Mouse (Mus musculus): ENCODE measurements at regions not wholly inside any gene's neighbourhood (a gene's known extent, or its start where the extent isn't known, plus 50 kb on each side); places are given as distances from the start of the nearest gene placed in this dataset.

DNA sequence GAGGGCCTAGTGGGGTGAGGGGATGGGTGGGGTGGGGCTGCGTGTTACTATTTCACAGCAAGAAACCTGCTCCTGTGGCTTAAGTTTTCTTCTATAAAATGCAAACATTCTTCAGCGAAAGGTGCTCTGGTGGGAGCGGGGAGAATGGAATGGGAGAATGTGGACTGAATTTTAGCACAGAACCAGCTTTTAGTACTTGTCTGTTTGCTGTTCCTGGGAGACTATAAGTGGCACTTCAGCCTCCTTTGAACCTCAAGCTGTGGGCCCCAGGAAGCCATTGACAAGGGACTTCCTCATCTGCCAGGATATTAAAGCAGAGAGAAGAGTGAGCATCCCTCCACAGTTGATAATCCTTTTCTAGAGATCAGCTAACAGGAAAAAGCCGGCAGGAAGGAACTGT is 580.2 kb downstream of the Zfp706 start:
- no peak for DNase-seq

DNA sequence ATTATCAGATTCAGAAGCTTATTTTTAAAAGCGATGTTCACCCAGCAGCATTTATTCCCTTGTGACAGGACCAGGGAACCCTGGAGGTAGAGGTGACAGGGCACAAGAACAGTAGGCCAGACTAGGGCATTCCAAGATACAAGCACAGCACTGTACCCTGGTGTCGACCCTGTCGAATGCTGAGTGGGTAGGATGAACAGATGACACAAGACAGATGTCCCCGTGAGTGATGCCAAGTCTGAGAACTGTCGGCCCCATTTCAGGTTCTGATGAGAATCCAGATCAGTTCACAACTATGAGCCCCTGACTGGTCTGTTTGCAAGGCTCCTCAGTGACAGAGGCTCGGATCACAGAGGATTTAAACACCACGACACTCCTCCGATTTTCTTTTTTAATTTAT is 581.7 kb downstream of the Zfp706 start:
- no peak for DNase-seq

DNA sequence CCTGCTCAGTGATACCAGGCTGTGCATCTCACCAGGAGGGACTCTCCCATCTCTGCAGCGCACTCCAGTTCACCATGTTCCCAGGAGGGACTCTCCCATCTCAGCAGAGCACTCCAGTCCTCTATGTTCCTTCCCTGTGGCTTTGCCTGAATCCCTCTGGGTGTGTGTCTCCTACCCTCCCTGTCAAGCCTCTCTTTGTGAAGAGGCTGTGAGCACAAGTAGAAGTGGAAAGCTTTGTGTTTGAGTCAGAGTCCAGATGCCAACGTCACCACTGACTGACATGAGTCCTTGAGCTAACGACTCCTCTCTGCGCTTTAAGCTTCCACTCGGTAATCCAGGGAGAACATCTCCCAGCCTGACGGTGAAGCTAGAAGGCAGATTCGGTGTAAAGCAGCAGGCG is 583.5 kb downstream of the Zfp706 start:
- DNase-seq: no peak

DNA sequence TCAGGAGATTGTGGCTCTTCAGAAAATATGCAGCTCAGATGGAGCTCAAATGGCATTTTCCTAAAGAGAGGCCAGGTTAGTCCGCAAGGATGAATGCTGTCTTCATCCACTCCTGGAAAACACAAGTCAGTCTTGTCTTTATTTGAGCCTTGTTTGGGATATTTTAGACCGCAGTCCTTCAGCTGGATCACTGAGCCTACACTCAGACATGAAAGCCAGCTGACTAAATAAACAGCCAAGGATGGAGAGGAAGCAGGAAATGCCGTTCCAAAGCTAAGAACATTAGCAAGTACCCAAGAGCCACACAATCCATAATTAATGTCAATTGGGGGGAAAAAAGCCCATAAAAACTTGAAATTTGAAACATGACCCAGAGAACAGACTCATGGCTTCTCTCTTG is 584.8 kb downstream of the Zfp706 start:
- DNase-seq: no peak

DNA sequence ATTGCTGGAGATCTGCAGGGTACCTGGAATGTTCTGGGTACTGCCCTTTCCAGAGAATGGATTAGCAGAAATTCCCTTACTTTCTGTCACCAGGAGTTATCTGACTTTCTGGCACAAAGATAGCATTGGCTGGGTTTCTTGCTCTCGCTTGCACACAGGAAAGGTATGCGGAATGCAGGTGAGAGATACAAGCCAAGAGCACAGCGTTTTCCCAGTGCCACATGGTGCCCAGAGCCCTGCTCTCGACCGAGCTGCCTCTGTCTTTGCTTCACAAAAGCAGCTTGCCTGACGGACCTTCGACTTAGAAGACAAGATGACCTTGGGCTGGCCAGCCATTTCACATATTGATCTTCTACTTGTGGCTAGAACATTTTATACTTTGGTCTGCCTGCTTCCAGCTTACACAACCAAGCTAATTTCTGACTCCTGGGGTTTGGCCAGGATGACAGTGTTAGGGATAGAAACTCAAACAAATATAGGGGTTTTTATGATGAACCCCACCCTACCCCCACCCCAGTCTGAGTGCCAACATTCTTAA is 587.6 kb downstream of the Zfp706 start:
- DNase-seq: no peak

DNA sequence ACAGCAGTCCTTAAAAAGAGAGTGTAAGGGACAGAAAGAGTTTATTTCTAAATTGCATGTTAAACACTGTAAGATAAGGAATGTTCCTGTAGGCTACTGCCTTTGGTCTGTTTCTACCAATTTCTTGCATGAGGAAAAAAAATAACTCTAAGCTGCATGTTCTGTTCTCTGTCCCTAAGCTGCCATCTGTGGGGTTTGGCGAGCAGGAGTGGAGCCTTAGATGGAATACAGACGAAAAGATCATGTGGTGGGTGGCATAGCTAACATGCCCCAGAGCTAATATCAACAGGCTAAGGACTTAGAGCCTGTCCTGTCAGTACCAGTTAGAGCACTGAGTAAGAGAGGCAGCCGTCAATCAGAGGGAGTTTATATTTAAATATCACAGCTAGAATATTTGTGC is 590.1 kb downstream of the Zfp706 start:
- no peak for DNase-seq

DNA sequence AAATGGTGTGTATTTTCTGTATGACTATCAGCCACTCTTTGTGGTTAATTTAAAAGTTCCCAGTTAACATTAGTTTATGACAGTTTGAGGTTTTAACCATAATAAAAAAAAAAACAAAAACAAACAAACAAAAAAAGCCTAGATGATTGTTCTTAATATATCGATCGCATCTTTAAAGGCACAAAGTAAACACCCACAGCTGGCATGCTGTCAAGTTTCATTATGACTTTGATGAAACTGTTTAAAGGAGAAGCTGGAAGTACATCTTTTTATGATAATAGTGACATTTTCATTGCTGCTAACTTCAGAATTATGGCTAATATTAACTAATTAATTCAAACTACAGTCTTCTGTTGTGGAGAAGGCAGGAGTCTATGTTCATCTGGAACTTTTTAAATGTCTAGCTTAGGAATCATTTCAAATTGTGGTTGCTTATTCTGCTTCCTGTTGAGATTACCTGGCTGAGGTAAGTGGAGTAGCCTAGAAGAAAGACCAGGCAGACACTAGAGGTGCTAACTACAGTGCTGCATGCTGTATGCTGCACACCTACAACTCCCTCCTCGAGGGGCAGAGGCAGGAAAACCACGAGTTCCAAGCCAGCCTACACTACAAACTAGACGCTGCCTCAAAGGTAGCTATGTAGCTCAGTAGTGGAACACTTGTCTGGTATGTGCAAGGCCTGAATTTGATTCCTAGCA is 591.9 kb downstream of the Zfp706 start:
- DNase-seq: no peak

DNA sequence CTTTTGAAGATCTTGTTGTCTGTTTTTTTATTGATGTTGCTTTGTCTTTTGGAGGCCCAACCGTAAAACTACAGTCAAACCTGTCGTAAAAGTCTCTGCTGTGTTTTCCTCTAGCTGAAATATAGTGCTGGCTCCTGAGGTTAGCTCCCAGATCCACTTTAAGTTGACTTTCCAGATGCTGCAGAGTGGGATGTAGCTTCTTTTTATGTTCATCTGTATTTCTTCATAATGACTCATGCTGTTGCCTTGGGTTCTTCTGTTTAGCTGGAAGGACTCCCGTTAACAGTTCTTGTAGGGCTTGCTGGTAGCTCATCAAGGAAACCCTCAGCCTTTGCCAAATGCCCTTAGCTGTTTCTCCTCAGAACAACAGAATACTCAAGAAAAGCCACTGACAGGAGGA is 595.6 kb downstream of the Zfp706 start:
- DNase-seq: no peak

DNA sequence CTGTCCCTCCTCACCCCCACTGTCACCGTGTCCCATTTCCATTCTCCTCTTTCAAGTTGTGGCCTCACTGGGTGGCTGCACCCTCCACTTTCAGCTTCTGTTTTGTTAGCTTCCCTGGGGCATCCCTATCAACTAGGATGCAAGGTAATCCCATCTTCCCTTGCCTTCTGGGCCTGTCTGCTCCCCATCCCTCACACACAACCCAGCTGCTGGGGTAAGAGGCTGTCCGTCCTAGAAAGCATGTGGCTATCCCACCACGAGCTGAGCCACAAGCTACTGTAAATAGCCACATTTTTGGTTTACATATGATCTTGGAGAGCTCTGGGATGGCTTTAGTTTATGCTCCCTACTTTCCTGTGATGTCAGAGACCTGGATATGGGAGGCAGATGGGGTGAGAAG is 602.1 kb downstream of the Zfp706 start:
- DNase-seq: no peak

DNA sequence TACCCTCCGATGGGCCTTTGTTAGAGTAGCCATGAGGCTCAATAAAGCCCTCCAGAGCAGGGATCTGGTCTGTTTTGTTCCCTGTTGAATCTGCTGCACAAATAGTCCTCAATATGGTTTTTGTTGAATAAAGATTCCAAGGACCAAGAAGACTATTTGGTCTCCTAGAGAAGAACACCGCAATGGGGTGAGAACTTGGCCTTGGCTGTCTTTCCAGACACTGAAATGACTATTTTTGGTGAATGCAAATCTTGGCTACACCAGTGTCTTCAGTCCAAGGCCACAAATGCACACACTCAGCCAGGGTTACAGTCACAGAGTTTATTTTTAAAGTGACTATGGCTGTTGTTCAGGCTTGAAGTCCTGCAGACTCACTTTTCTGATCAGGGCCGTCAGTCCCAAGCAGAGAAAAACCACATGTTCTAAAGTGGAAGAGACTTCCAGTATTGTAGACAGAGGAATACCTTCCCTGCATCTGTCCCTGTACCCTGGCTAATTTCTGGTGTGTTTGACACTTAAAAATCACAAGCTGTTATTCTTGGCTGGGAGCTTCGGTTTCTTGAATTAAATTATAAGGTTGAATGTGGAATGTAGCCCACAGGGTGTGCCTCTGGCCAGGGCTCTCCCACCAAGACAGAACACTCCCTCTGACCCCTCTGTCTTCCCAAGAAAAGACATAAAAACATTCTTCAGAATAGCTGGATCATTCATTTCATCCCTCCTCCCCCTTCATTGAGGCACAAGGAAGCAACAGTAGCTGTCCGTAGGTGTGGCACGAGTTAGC is 604.0 kb downstream of the Zfp706 start:
- no peak for DNase-seq

DNA sequence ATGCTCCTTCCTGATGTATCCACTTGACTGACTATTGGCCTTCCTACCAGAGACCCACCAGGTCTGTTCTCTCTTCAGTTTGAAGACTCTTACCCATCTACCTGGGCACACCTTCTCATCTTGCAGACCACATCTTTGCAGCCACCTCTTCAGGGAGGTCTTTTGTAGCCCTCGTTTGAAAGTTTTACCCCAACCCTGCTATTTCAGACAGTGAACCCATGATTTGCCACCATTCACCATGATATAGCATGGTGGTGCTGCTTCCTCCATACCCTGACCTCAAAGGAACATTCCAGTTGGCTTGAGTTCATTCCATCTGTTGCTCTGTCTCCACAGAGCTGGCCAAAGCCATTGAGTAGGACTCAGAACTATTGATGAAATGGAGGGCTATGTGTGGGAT is 605.5 kb downstream of the Zfp706 start:
- no peak for DNase-seq

DNA sequence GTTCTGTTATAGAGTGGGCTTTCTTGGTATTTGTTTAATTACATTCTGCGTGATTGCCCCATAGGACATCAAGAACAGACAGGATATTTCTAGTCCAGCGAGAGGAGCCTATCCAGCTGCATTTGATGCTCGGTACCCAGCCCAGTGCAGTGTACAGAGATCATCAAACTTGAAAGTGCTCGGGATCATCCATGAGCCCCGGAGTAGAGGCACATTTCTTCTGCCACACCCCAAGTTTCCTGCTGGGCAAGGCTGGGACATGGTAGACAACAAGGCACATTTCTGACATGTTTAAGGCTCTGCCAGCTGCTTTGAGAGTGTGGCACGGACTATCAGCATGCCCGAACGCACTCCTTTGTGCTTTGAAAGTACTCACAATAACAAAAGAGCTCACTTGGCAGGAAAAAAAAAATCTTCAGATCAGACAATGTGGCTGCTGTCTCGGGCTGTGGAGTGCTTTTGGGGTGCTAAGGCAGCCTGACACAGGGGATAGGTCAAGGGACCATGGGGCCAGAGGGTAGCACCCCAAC is 607.2 kb downstream of the Zfp706 start:
- DNase-seq: no peak

DNA sequence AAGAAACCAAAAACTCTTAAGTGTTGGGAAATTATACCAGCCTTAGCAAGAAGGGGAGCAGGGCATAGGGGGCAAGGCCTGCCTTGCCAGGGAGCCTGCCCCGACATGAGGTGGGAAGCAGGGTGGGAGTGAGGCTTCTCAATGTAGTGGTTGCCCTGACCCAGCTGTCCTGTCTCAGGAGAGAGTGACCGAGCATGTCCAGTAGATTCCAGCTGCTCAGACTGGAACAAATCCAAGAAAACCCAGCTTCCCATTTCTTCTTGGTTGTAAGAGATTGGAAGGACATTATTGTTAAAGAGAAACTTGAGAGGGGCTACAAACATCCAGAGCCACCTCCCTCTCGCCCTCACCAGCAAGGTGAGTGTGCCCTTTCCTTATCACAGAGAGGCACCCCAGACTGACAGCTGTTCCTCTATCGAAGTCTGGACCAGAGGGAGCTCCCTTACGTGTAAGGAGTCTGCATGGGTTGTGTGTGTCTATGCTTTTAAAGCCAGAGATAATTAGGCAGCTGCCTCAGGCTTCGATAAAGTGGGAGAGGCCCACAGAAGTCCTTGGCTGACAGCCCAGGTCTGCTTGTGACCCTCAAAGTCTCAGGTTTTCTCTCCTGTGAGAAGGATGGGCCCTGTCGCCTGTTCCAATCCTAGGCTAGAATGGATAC is 608.1 kb downstream of the Zfp706 start:
- no peak for DNase-seq

DNA sequence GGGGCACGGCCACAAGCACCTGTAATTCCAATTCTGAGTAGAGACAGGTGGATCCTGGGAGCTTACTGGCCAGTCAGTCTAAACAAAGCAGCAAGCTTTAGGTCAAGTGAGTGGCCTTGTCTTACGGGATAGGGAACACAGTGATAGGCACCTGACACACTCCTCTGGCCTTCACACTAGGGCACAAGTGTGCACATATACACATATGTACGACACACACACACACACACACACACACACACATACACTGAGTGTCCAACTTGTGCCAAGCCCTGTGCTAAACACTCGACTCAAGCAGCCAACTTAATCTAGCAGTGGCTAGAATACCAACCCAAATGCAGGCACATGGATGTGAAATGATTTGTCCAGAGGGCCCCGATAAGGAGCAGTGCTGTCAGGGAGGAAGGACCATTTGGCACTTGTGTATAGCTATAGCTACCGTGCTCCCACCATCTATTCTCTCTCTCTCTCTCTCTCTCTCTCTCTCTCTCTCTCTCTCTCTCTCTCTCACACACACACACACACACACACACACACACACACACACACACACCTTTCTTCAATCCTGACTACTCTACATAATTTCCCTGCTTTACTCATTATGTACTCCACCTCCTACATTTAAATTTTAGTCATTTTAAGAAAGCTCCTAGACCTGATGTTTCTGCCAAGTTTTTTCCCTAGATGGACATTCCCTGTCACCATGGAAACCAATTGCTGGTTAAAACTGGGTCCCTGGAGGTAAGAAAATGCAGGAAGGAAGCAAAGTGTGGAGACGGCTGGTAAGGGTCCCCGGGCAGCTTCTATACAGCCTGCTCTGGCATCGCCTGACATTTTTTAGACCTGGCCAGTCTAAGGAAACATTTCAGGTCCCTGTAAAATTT is 609.2 kb downstream of the Zfp706 start:
- DNase-seq: no peak

DNA sequence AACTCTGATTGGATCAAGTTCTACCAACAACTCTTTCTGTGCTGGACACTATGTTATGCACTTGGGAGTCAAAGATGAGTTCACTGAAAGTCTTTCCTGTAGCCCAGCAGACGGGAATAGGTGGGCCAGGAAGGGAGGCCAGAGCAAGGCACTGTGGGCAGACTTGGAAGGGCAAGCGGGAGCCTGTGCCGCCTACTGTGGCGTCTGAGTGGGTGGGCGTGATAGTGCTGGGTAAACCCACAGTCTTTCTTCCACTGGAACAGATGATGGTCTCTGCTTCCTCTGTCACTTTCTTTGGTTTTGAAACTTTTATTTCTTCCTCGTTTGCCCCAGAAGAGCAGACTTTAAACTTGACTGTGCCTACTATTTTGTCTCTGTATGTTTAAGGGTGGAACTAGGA is 610.8 kb downstream of the Zfp706 start:
- DNase-seq: no peak

DNA sequence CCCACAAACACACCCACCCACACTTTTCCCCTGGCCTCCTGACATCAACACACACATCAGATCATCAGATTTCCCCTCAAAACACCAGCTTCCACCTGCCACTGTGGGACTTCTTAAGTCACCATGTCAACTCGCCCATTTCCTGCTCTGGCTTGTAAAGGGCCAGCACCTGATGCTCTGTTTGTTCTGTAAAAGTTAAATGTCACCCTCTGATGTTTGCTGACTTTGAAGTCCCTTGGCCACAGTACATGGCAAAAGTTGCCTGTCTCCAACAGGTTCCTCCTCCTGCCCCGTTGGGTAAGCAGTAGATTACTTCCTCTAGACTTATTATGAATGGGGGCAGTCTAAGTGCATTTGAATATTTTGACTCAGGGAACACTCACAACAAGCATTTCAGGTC is 611.3 kb downstream of the Zfp706 start:
- no peak for DNase-seq

DNA sequence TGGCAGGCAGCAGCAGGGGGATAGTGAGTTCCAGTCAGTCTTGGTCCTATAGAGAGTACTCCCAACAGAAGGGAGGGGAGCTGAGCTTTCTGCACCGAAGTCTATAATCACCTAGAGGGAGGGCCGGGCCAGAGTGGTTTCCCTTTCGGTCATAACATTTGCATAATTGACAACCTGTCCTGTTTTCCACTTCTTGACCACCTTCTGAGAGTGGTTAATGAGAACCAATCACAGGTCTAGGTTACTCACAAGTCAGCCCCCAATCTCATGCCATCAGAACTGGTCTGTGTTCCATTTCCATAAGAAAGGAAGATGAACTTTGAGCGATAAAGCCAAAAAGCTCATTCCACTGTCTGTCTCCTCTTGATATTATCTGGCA is 611.9 kb downstream of the Zfp706 start:
- DNase-seq: no peak

DNA sequence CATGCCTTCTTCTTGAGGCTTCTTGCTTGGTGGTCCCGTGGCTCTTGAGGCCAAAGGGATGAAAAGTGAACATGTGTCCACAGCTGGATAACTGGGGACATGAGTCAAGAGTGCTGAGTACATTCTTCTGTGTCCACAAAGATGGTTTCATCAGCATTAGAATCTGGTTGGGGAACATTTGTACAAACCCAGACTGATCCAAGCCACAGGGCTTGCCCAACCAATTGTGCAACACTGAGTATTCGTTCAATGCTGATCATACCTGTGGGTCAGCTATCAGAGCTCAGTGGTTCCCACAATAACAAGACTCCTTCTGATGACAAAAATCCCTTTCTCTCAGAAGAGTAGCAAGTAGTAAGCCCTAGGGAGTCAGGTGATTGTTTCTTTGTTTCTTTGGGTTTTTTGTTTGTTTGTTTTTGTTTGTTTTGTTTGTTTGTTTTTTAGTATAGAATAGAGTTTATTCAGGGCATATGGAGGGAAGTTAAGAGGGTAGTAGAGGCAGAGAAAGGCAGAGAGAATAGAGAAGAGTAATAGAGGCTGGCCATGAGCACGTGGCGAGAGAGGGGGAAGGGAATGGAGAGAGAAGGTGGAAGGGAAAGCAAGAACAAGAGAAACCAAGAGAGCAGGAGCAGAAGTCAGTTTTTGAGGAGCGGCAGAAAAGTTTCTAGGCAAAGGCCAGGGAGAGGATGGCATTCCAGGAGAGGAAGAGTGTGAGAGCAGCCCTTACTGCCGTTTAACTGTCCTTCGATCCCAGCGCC is 612.5 kb downstream of the Zfp706 start:
- no peak for DNase-seq

DNA sequence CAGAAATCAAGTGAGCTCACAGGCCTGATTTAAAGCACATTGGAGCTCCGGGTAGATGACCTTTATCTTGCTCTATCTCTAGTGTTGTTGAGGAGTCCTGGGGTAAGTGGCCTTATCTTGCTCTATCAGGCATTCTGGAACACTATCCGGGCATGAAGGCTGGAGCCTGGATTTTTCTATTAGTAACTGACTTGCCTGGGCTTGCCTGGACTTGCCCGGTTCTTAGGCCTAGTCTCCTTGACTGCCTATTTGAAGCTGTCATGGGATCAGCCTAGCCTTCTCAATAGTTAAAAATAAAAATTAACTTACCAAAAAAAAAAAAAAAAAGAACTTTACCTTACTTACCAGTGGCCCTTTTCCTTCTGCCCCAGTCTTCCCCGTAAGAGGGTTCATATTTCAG is 617.8 kb downstream of the Zfp706 start:
- DNase-seq: no peak

DNA sequence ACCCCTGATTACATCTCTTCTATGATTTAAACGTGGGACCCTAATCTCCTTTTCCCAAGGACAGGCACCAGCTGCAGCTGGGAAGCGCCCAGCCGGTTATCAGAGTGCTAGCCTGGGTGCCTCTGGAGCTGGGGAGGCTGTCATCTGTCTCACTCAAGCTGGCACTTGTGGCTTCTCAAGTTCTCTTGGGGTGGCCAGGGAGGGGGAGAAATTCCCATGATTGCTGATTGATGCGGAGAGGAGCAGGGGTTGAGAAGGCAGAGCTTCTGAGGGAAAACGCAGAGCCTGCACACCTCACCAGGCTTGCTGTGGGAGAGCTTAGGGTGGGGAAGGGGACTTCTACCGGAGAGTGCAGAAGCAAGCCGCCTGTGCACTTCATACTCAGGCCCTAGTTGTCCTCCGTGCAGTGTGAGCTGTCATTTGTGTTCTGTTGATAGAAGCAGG is 626.3 kb downstream of the Zfp706 start:
- no peak for DNase-seq

DNA sequence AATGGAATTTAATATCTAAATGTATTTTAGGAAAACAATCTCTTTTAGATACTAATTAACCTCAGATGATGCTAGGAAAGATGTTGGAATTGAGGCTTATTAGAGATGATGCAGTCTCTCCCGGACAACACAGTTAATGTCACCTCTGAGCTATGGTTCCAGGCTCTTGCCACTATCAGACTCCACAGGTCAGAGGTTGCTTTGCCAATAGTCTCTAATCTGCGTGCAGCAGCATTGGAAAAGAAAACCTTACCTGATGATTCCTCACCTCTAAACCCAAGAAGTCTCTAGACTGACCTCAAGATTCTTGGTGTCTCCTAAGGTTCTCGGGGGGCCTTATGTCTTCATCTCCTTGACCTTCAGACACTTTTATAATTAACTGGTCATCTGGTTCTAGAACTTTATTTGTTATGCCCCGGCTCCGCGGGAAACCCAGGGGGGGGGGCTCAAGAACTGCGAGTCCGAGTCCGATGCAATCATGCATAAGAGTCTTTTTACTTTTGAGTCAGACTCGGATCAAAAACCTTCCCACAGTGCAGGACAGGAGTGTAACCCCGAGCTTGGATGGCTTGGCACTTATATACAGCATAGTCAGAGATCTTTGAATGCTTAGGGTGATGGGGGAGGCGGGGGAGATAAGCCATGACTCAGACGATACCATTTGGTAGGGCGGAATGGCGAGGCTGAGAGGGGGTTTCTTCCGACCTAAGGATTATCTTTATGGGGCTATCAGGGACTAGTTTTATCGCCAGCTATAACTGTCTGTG is 626.9 kb downstream of the Zfp706 start:
- DNase-seq: no peak

Data from cerebellum, adult 9-11 months (tissue).